35 mouse cellular contexts compared by ENCODE assay signal in the genomic region with DNA sequence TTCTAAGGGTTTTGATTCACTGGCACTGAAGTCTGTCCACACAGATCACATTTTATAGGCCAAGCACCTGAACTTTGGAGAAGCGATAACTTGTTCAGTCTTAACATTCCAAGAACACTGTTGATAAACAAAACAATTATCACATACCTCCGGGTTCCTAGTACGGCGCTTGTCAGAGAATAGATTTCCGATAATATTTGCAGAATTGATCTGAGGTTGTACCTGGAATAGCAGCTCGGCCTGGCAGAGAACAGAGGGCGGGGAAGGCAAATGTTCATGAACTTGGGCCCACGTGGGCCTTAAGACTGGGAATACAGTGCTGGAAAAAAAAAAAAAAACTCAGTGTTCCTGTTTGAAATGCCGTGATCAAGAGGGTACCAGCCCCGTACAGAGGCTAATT.
"Had no signal": no experiment of that assay in that cellular context is flagged by ENCODE, and none has a peak within 500 bp of the region (broad histone marks: within the 10 kb centered on the region; RNA-seq: fewer than 3 reads in every experiment).

No protein-coding gene starts in this region.

- H3K36me3 ChIP-seq: heart, embryonic 10.5 days; heart, embryonic 12.5 days; heart, embryonic 13.5 days; heart, embryonic 15.5 days; hindbrain, embryonic 10.5 days; hindbrain, embryonic 12.5 days; hindbrain, embryonic 13.5 days; hindbrain, embryonic 15.5 days; intestine, embryonic 15.5 days; kidney, embryonic 15.5 days had no signal

- H3K27me3 ChIP-seq: heart, embryonic 12.5 days; heart, embryonic 13.5 days; heart, embryonic 15.5 days; hindbrain, embryonic 12.5 days; hindbrain, embryonic 13.5 days; hindbrain, embryonic 15.5 days; intestine, embryonic 15.5 days; kidney, embryonic 15.5 days had no signal

- H3K9ac ChIP-seq: heart, embryonic 12.5 days; heart, embryonic 13.5 days; heart, embryonic 15.5 days; hindbrain, embryonic 12.5 days; hindbrain, embryonic 13.5 days; hindbrain, embryonic 14.5 days; hindbrain, embryonic 15.5 days; intestine, embryonic 15.5 days; kidney, embryonic 15.5 days had no signal

- H3K4me1 ChIP-seq: heart, embryonic 10.5 days; heart, embryonic 12.5 days; heart, embryonic 13.5 days; heart, embryonic 15.5 days; hindbrain, embryonic 10.5 days; hindbrain, embryonic 12.5 days; hindbrain, embryonic 13.5 days; hindbrain, embryonic 15.5 days; intestine, embryonic 15.5 days; kidney, embryonic 15.5 days had no signal

- DNase-seq: heart, postnatal 10 days; heart, postnatal 14 days; heart, postnatal 36 days; heart, postnatal 4 days; kidney, adult 11 months; kidney, adult 18-20 months; kidney, adult 2 months; kidney, adult 8-10 months; kidney, adult 9 months; kidney, postnatal 10 days; kidney, postnatal 14 days; kidney, postnatal 25 days; kidney, postnatal 36 days; kidney, postnatal 4 days; layer of hippocampus, adult 9-11 months; layer of hippocampus, postnatal 36 days had no signal

- H3K4me3 ChIP-seq: heart, embryonic 10.5 days; heart, embryonic 12.5 days; heart, embryonic 13.5 days; heart, embryonic 15.5 days; hindbrain, embryonic 10.5 days; hindbrain, embryonic 12.5 days; hindbrain, embryonic 13.5 days; hindbrain, embryonic 15.5 days; intestine, embryonic 15.5 days; kidney, embryonic 15.5 days; layer of hippocampus, adult 2 months had no signal

- H3K4me2 ChIP-seq: heart, embryonic 11.5 days; heart, embryonic 12.5 days; heart, embryonic 13.5 days; heart, embryonic 15.5 days; hindbrain, embryonic 12.5 days; hindbrain, embryonic 13.5 days; hindbrain, embryonic 14.5 days; hindbrain, embryonic 15.5 days; intestine, embryonic 15.5 days; kidney, embryonic 15.5 days had no signal

- H3K27ac ChIP-seq: heart, embryonic 10.5 days; heart, embryonic 13.5 days; heart, embryonic 15.5 days; hindbrain, embryonic 10.5 days; hindbrain, embryonic 12.5 days; hindbrain, embryonic 13.5 days; hindbrain, embryonic 14.5 days; hindbrain, embryonic 15.5 days; hindbrain, postnatal 0 days; intestine, embryonic 15.5 days; kidney, embryonic 15.5 days; kidney, postnatal 0 days; layer of hippocampus, adult 2 months had no signal

- ATAC-seq: hindbrain, embryonic 16.5 days; hindbrain, postnatal 0 days; inflammation-experienced regulatory T-cells, adult 6 months; intestine, embryonic 15.5 days; intestine, embryonic 16.5 days; intestine, postnatal 0 days had no signal

- H3K9me3 ChIP-seq: heart, embryonic 10.5 days; heart, embryonic 12.5 days; heart, embryonic 13.5 days; heart, embryonic 15.5 days; hindbrain, embryonic 10.5 days; hindbrain, embryonic 12.5 days; hindbrain, embryonic 13.5 days; hindbrain, embryonic 15.5 days; intestine, embryonic 15.5 days; kidney, embryonic 15.5 days had no signal
